Mouse (Mus musculus) neural tube, embryonic 15.5 days (tissue): Measurements from ENCODE around the gene Gm1123. TPM values are rescaled to one million over a fixed set of nuclear protein-coding genes. Genes with fewer than 3 reads are reported as not detected.

ENCODE experiments used
- ATAC-seq: fragments of 200-750 bp; cut with Nextera tagmentation; 2 replicates; pipeline ENCODE4 v1.8.0; 2017; ENCODE audit warnings: mild to moderate bottlenecking, moderate TSS enrichment, moderate library complexity; ENCODE audit not compliant: low FRiP score
- H3K27ac ChIP-seq: fragments of 300-500 bp; sonication (generic); replicated peaks from 2 replicates; pipeline ENCODE4 v1.5.1; 2015; ENCODE audit warnings: mild to moderate bottlenecking, inconsistent platforms
- H3K27me3 ChIP-seq: fragments of 300-500 bp; sonication (generic); replicated peaks from 2 replicates; pipeline ENCODE4 v1.6.1; 2015; ENCODE audit warnings: inconsistent platforms
- H3K36me3 ChIP-seq: fragments of 300-500 bp; sonication (generic); 2 replicates; pipeline ENCODE4 v1.6.1; 2015; ENCODE audit warnings: inconsistent platforms
- H3K4me1 ChIP-seq: fragments of 300-500 bp; sonication (generic); 2 replicates; pipeline ENCODE4 v1.6.1; 2015; ENCODE audit warnings: inconsistent platforms
- H3K4me2 ChIP-seq: fragments of 300-500 bp; sonication (generic); 2 replicates; pipeline ENCODE4 v1.6.1; 2015; ENCODE audit warnings: inconsistent platforms, mild to moderate bottlenecking, moderate library complexity
- H3K4me3 ChIP-seq: fragments of 300-500 bp; sonication (generic); replicated peaks from 2 replicates; pipeline ENCODE4 v1.5.1; 2015; ENCODE audit warnings: mild to moderate bottlenecking, inconsistent platforms
- H3K9ac ChIP-seq: fragments of 300-500 bp; sonication (generic); replicated peaks from 2 replicates; pipeline ENCODE4 v1.6.1; 2015; ENCODE audit warnings: mild to moderate bottlenecking, inconsistent platforms
- H3K9me3 ChIP-seq: fragments of 300-500 bp; sonication (generic); replicated peaks from 2 replicates; pipeline ENCODE4 v1.6.1; 2016; ENCODE audit warnings: inconsistent platforms
- WGBS: fragments of 180-500 bp; shearing (Covaris S2); methylation state at CpG from one replicate; pipeline ENCODE4 v1.1.7; 2015; ENCODE audit warnings: mixed read lengths; 5-methylcytosine and 5-hydroxymethylcytosine counted together
- polyA plus RNA-seq: library from polyadenylated mRNA; unstranded; fragments of >200 nt; fragmentation: Nextera tagmentation; extraction: Ambion mirVana; gene quantifications from 2 replicates; pipeline ENCODE4 v1.2.1, GENCODE M21; 2015

The Gm1123 gene
- 0.50 TPM in 1 of 2 replicates, not detected in the other for polyA plus RNA-seq

- no peaks in the 10 kb centered on the region for H3K27me3 ChIP-seq
- no peak within 1 kb of the TSS for H3K9ac ChIP-seq
- H3K9me3 ChIP-seq: no peaks in the 10 kb centered on the region
- peaks cover 11% of the 10 kb centered on the region for H3K36me3 ChIP-seq
- no peak within 1 kb of the TSS for H3K27ac ChIP-seq
- H3K4me2 ChIP-seq: no peak within 1 kb of the TSS
- no peak within 1 kb of the TSS for H3K4me3 ChIP-seq
- no peaks in the 10 kb centered on the region for H3K4me1 ChIP-seq
- WGBS: 85% methylated on average over 12 of the region's 12 CpGs
- ATAC-seq: no peak
Observed at GRCm38 (mm10) chr9:99035575-99035974, at the start of gene Gm1123. TSS of gene Gm1123 (minus strand) at chr9:99035715.

- Histone ChIP-seq H3K36me3 (0 out of 2 replicates have a peak, but pooled peaks cover 7% of the 10 kb centered on the region), H3K4me3 (no peak overlapping the region), H3K9me3 (no peaks in the 10 kb centered on the region), H3K4me1 (no peaks in the 10 kb centered on the region), H3K27me3 (no peaks in the 10 kb centered on the region), H3K27ac (no peak overlapping the region), H3K4me2 (no peak overlapping the region), H3K9ac (no peak overlapping the region)
- ATAC-seq: no peak
- 95% methylated on average over 5 of the region's 5 CpGs for WGBS
Observed at GRCm38 (mm10) chr9:99081718-99082117, 46.2 kb upstream of the Gm1123 start.

GRCm38 (mm10) chr9:99081308-99081707, 45.8 kb upstream of the Gm1123 start:
- 82% methylated on average over 3 of the region's 3 CpGs for WGBS
- no peak overlapping the region for H3K4me2 ChIP-seq
- H3K9me3 ChIP-seq: no peaks in the 10 kb centered on the region

GRCm38 (mm10) chr9:99080657-99081056, 45.1 kb upstream of the Gm1123 start:
- H3K36me3 ChIP-seq: 0 out of 2 replicates have a peak, but pooled peaks cover 7% of the 10 kb centered on the region
- H3K27ac ChIP-seq: no peak overlapping the region
- WGBS: 97% methylated on average over 2 of the region's 2 CpGs
- H3K9me3 ChIP-seq: no peaks in the 10 kb centered on the region
- H3K9ac ChIP-seq: no peak overlapping the region
- H3K4me3 ChIP-seq: no peak overlapping the region
- no peak for ATAC-seq
- H3K27me3 ChIP-seq: no peaks in the 10 kb centered on the region
- no peaks in the 10 kb centered on the region for H3K4me1 ChIP-seq
- H3K4me2 ChIP-seq: no peak overlapping the region

More at GRCm38 (mm10) chr9:99081308-99081707, 45.8 kb upstream of the Gm1123 start:
- 0 out of 2 replicates have a peak, but pooled peaks cover 7% of the 10 kb centered on the region for H3K36me3 ChIP-seq
- H3K27ac ChIP-seq: no peak overlapping the region
- no peaks in the 10 kb centered on the region for H3K4me1 ChIP-seq
- no peaks in the 10 kb centered on the region for H3K27me3 ChIP-seq
- ATAC-seq: no peak
- H3K4me3 ChIP-seq: no peak overlapping the region
- no peak overlapping the region for H3K9ac ChIP-seq

GRCm38 (mm10) chr9:99074462-99074861, 38.9 kb upstream of the Gm1123 start:
- 76% methylated on average over 2 of the region's 2 CpGs for WGBS

GRCm38 (mm10) chr9:99072538-99072937, 37.0 kb upstream of the Gm1123 start:
- 40% methylated on average over 4 of the region's 4 CpGs for WGBS
- no peaks in the 10 kb centered on the region for H3K9me3 ChIP-seq
- peaks cover 17% of the 10 kb centered on the region for H3K36me3 ChIP-seq
- no peak overlapping the region for H3K4me2 ChIP-seq
- no peaks in the 10 kb centered on the region for H3K27me3 ChIP-seq
- H3K9ac ChIP-seq: no peak overlapping the region
- no peaks in the 10 kb centered on the region for H3K4me1 ChIP-seq
- H3K27ac ChIP-seq: no peak overlapping the region
- ATAC-seq: no peak
- H3K4me3 ChIP-seq: no peak overlapping the region

More at GRCm38 (mm10) chr9:99074462-99074861, 38.9 kb upstream of the Gm1123 start:
- Histone ChIP-seq H3K9me3 (no peaks in the 10 kb centered on the region), H3K4me1 (no peaks in the 10 kb centered on the region), H3K27ac (no peak overlapping the region), H3K4me2 (no peak overlapping the region), H3K27me3 (no peaks in the 10 kb centered on the region), H3K4me3 (no peak overlapping the region), H3K9ac (no peak overlapping the region), H3K36me3 (peaks cover 12% of the 10 kb centered on the region)
- ATAC-seq: no peak

GRCm38 (mm10) chr9:99065311-99065710, 29.8 kb upstream of the Gm1123 start:
- Histone ChIP-seq H3K36me3 (peaks cover 22% of the 10 kb centered on the region), H3K9ac (no peak overlapping the region), H3K4me3 (no peak overlapping the region), H3K27ac (no peak overlapping the region), H3K9me3 (no peaks in the 10 kb centered on the region), H3K4me1 (no peaks in the 10 kb centered on the region), H3K27me3 (no peaks in the 10 kb centered on the region), H3K4me2 (no peak overlapping the region)
- ATAC-seq: no peak
- 73% methylated on average over 5 of the region's 5 CpGs for WGBS

- H3K4me3 ChIP-seq: no peak overlapping the region
- ATAC-seq: no peak
- no peak overlapping the region for H3K9ac ChIP-seq
- no peaks in the 10 kb centered on the region for H3K27me3 ChIP-seq
- H3K36me3 ChIP-seq: peaks cover 19% of the 10 kb centered on the region
- no peaks in the 10 kb centered on the region for H3K9me3 ChIP-seq
- no peak overlapping the region for H3K27ac ChIP-seq
- H3K4me1 ChIP-seq: no peaks in the 10 kb centered on the region
- no peak overlapping the region for H3K4me2 ChIP-seq
- 59% methylated on average over 2 of the region's 2 CpGs for WGBS
Observed at GRCm38 (mm10) chr9:99064216-99064615, 28.7 kb upstream of the Gm1123 start.

- no peak for ATAC-seq
- 46% methylated on average over 7 of the region's 7 CpGs for WGBS
- no peaks in the 10 kb centered on the region for H3K4me1 ChIP-seq
- peaks cover 17% of the 10 kb centered on the region for H3K36me3 ChIP-seq
- no peak overlapping the region for H3K4me3 ChIP-seq
- H3K4me2 ChIP-seq: no peak overlapping the region
- no peaks in the 10 kb centered on the region for H3K9me3 ChIP-seq
- H3K9ac ChIP-seq: no peak overlapping the region
- H3K27ac ChIP-seq: no peak overlapping the region
- no peaks in the 10 kb centered on the region for H3K27me3 ChIP-seq
Observed at GRCm38 (mm10) chr9:99062544-99062943, 27.0 kb upstream of the Gm1123 start.

GRCm38 (mm10) chr9:99057751-99058150, 22.2 kb upstream of the Gm1123 start:
- no peaks in the 10 kb centered on the region for H3K27me3 ChIP-seq

GRCm38 (mm10) chr9:99049760-99050159, 14.2 kb upstream of the Gm1123 start:
- no peak overlapping the region for H3K4me2 ChIP-seq
- no peaks in the 10 kb centered on the region for H3K4me1 ChIP-seq
- no peaks in the 10 kb centered on the region for H3K9me3 ChIP-seq
- no peaks in the 10 kb centered on the region for H3K27me3 ChIP-seq
- H3K9ac ChIP-seq: no peak overlapping the region
- H3K36me3 ChIP-seq: peaks cover 32% of the 10 kb centered on the region
- ATAC-seq: no peak
- 82% methylated on average over 6 of the region's 6 CpGs for whole genome bisulfite sequencing
- no peak overlapping the region for H3K4me3 ChIP-seq
- H3K27ac ChIP-seq: no peak overlapping the region

More at GRCm38 (mm10) chr9:99057751-99058150, 22.2 kb upstream of the Gm1123 start:
- H3K9ac ChIP-seq: no peak overlapping the region
- no peaks in the 10 kb centered on the region for H3K4me1 ChIP-seq
- H3K27ac ChIP-seq: no peak overlapping the region
- no peak overlapping the region for H3K4me3 ChIP-seq
- 90% methylated on average over 3 of the region's 3 CpGs for WGBS
- no peaks in the 10 kb centered on the region for H3K9me3 ChIP-seq
- H3K36me3 ChIP-seq: peaks cover 25% of the 10 kb centered on the region
- no peak for ATAC-seq
- H3K4me2 ChIP-seq: no peak overlapping the region

GRCm38 (mm10) chr9:99048724-99049250, 13.3 kb upstream of the Gm1123 start:
- ATAC-seq: no peak
- no peaks in the 10 kb centered on the region for H3K27me3 ChIP-seq
- no peak overlapping the region for H3K4me2 ChIP-seq
- H3K36me3 ChIP-seq: peaks cover 34% of the 10 kb centered on the region
- H3K9ac ChIP-seq: no peak overlapping the region
- no peak overlapping the region for H3K27ac ChIP-seq
- WGBS: 62% methylated on average over 1 of the region's 1 CpGs
- H3K9me3 ChIP-seq: no peaks in the 10 kb centered on the region
- H3K4me3 ChIP-seq: no peak overlapping the region
- no peaks in the 10 kb centered on the region for H3K4me1 ChIP-seq
